Mouse (Mus musculus) brain, embryonic 14.5 days (tissue): ENCODE measurements at regions not wholly inside any gene's neighbourhood (a gene's known extent, or its start where the extent isn't known, plus 50 kb on each side); places are given as distances from the start of the nearest gene placed in this dataset.
A peak's percentile ranks its signal among the peaks of the same experiment; 100 is the strongest.

Experiments
- DNase-seq: peaks from one replicate; pipeline ENCODE4 v3.0.0-alpha.2; 2011; ENCODE audit warnings: low read depth
- CTCF ChIP-seq: fragments of 200-500 bp; IDR thresholded peaks from 2 replicates; pipeline ENCODE4 v1.5.1; 2012; ENCODE audit warnings: inconsistent platforms, mild to moderate bottlenecking, moderate library complexity, borderline replicate concordance; ENCODE audit not compliant: insufficient read depth, insufficient read length; ENCODE audit errors: extremely low read depth
- POLR2A ChIP-seq: fragments of 200-500 bp; IDR thresholded peaks from 2 replicates; pipeline ENCODE4 v1.6.1; 2012; ENCODE audit warnings: mild to moderate bottlenecking, inconsistent platforms, borderline replicate concordance; ENCODE audit not compliant: poor library complexity, insufficient read depth, insufficient read length, severe bottlenecking; ENCODE audit errors: extremely low read depth

DNA sequence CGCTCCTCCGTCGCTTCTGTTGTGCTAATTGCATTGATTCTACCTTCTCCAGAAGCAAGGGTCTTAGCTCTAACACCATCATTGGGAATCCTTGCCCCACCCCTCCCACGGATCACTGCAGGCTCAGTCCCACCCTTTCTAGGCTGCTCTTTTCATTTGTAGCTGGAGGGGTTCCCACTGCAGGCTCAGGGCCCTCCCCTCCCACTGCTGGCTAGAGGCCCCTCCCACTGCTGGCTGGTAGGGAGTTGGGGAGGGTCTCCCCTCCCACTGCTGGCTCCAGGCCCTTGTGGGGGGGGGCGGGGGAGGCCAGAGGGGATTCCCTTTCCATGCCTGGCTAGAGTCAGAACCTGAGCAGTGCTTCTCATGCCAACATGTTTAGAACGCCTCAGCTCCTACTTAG lies 215.5 kb upstream of the Mphosph6 start:
- DNase-seq, result peak; percentile 68
- TF ChIP-seq POLR2A, result no peak
- no peak for TF ChIP-seq CTCF

DNA sequence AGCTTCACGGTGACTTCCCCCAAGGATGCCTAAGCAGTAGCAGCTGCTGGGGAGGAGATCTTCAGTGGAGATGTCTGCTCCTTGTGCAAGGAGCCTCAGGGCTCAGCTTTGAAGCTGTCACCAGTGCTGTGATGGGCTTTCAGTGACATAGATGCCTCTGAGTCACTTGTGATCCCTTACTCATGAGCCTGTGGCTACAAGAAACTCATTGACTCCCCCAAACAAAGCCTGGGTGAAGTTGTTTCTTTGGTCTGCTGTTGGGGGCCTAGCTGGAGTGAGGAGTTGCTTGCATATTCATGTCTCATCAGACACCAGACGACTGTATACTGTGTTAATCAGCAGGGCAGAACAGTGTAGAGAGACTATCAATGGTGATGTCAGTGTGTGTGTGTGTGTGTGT lies 203.4 kb upstream of the Mphosph6 start:
- DNase-seq, result peak; percentile 37
- TF ChIP-seq CTCF, result no peak
- TF ChIP-seq POLR2A, result no peak

DNA sequence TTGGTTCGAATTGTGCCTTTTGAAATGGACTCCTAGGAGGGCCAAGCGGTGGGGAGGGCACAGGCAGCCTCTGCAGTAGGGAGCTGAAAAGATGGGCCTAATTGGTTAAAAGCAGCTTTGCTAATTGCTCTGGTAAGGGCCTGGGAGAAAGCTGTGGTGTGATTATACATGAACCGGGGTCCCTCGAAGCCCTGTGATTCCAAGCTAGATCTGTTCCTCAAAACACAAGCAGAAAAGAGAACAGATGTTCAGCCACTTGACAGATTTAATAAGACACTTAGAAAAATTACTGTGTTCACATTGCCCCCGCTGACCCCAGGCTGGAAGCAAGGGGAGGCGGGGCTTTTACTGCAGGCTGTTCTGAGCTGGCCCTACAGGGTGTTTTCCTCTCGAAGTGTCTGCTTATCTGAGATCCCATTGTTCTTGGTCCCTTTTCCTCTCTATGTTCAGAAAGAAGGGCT lies 202.7 kb upstream of the Mphosph6 start:
- peak; percentile 92 for DNase-seq
- no peak for TF ChIP-seq CTCF
- no peak for TF ChIP-seq POLR2A

DNA sequence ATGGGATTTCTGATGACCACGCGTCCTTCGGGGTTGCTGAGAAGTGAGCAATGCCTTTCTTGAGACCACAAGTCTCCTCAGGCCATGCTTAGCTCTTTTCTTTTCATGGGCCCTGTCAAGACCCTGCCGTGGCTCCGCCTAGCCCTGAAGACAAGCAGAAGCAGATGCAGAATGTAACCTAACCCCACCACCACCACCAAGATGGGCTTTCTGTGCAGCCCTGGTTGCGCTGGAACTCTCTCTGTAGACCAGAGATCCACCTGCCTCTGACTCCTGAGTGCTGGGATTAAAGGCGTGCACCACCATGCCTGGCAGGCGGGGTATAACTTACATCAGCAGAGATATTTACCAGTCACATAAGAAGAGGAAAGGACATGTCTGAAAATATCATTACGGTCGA lies 199.4 kb upstream of the Mphosph6 start:
- TF ChIP-seq POLR2A (no peak), CTCF (no peak)

GRCm38 (mm10) chr8:117991826-117992225 lies 190.1 kb upstream of the Mphosph6 start:
- no peak for DNase-seq
- TF ChIP-seq POLR2A (no peak), CTCF (no peak)

More for the DNA sequence above, 199.4 kb upstream of the Mphosph6 start:
- DNase-seq, result no peak

- no peak for TF ChIP-seq CTCF
- no peak for TF ChIP-seq POLR2A
- peak; percentile 84 for DNase-seq
Observed at GRCm38 (mm10) chr8:117988781-117989180, 187.0 kb upstream of the Mphosph6 start.

DNA sequence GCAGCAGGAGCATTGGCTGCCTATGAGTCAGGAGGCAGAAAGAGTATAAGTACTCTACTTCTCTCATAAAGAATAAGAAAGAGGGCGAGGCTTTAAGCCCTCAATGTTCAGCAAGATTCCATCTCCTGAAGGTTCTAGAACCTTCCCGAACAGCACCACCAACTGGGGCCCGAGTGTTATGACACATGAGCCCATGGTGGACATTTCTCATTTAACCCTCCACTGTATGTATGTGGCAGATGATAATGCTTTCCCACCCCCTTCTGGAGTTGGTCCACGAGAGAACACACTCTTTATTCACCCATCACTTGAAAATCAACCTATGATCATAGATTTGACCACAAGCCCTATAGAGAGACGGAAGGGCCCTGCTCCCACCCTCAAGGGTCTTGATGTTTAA lies 166.6 kb upstream of the Mphosph6 start:
- DNase-seq, result no peak
- no peak for TF ChIP-seq POLR2A
- no peak for TF ChIP-seq CTCF

- TF ChIP-seq CTCF (no peak), POLR2A (no peak)
- no peak for DNase-seq
Observed at GRCm38 (mm10) chr8:117966556-117966955, 164.8 kb upstream of the Mphosph6 start.

DNA sequence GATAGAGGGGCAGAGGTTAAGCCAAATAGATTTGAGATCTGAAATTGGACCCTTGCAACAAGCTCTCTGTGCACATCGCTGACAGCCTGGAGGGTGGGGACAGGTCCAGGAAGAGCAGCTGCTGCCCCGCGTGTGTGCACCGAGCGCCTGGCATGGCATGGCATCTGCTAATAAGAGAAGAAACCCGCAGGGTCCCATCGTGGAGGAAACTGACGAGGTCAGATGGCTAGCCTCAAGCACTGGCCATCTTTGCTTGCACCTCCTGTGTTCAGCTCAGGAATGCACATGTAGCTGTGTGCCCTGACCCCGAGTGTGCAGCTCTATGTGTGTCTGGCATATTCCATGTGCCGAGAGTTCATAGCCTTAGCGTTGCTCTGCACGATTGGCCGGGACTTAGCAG lies 161.7 kb upstream of the Mphosph6 start:
- TF ChIP-seq POLR2A (no peak), CTCF (no peak)
- DNase-seq, result peak; percentile 27

- no peak for DNase-seq
- TF ChIP-seq CTCF, result no peak
- no peak for TF ChIP-seq POLR2A
Observed at GRCm38 (mm10) chr8:117962666-117963065, 160.9 kb upstream of the Mphosph6 start.

GRCm38 (mm10) chr8:117959501-117959900 lies 157.8 kb upstream of the Mphosph6 start:
- DNase-seq, result peak; percentile 62
- TF ChIP-seq POLR2A, result no peak
- no peak for TF ChIP-seq CTCF

DNA sequence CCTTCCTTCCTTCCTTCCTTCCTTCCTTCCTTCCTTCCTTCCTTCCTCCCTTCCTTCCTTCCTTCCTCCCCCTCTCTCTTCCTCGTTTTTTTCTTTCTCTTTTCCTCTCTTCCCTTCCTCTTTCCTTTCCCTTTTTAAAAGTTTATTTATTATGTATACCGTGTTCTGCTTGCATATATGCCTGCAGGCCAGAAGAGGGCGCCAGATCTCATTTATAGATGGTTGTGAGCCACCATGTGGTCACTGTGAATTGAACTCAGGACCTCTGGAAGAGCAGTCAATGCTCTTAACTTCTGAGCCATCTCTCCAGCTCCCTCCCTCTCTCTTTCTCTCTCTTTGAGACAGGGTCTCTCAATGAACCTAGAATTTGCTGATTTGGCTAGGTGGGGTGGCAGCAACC lies 157.2 kb upstream of the Mphosph6 start:
- no peak for DNase-seq
- TF ChIP-seq POLR2A (no peak), CTCF (peak; percentile 2; the same call in 1 of the 2 replicates)

GRCm38 (mm10) chr8:117951656-117952055 lies 149.9 kb upstream of the Mphosph6 start:
- DNase-seq, result peak; percentile 26
- TF ChIP-seq CTCF, result no peak
- TF ChIP-seq POLR2A, result no peak

- TF ChIP-seq POLR2A, result no peak
- no peak for TF ChIP-seq CTCF
- DNase-seq, result no peak
Observed at GRCm38 (mm10) chr8:117946540-117946939, 144.8 kb upstream of the Mphosph6 start.
